Mouse (Mus musculus) embryonic facial prominence, embryonic 11.5 days (tissue): ENCODE results near the gene Fam83f. TPM values are rescaled to one million over a fixed set of nuclear protein-coding genes. Genes with fewer than 3 reads are reported as not detected.

Experiments
- ATAC-seq: fragments of 200-750 bp; cut with Nextera tagmentation; replicated peaks from 2 replicates; pipeline ENCODE4 v1.8.0; 2017; ENCODE audit warnings: low read depth; ENCODE audit not compliant: insufficient number of reproducible peaks, low FRiP score, low TSS enrichment
- DNase-seq: peaks from one replicate; pipeline ENCODE4 v3.0.0-alpha.2; 2015; ENCODE audit warnings: low spot score
- H3K27ac ChIP-seq: fragments of 300-500 bp; sonication (generic); replicated peaks from 2 replicates; pipeline ENCODE4 v1.5.1; 2014; ENCODE audit warnings: mild to moderate bottlenecking, low read depth, low read length, control low read depth
- H3K27me3 ChIP-seq: fragments of 300-500 bp; sonication (generic); 2 replicates; pipeline ENCODE4 v1.6.1; 2014; ENCODE audit warnings: mild to moderate bottlenecking, low read length, moderate library complexity, mixed read lengths; ENCODE audit not compliant: control insufficient read depth, insufficient read depth
- H3K36me3 ChIP-seq: fragments of 300-500 bp; sonication (generic); replicated peaks from 2 replicates; pipeline ENCODE4 v1.6.1; 2014; ENCODE audit warnings: low read depth, mild to moderate bottlenecking, low read length, moderate library complexity, mixed read lengths; ENCODE audit not compliant: control insufficient read depth, insufficient read depth
- H3K4me1 ChIP-seq: fragments of 300-500 bp; sonication (generic); 2 replicates; pipeline ENCODE4 v1.6.1; 2014; ENCODE audit warnings: low read length, mixed read lengths; ENCODE audit not compliant: control insufficient read depth, insufficient read depth
- H3K4me2 ChIP-seq: fragments of 300-500 bp; sonication (generic); 2 replicates; pipeline ENCODE4 v1.6.1; 2014; ENCODE audit warnings: low read depth, mild to moderate bottlenecking, control low read depth, low read length, moderate library complexity
- H3K4me3 ChIP-seq: fragments of 300-500 bp; sonication (generic); 2 replicates; pipeline ENCODE4 v1.5.1; 2014; ENCODE audit warnings: low read depth, low read length, control low read depth
- H3K9ac ChIP-seq: fragments of 300-500 bp; sonication (generic); replicated peaks from 2 replicates; pipeline ENCODE4 v1.6.1; 2014; ENCODE audit warnings: mild to moderate bottlenecking, control low read depth, low read length
- H3K9me3 ChIP-seq: fragments of 300-500 bp; sonication (generic); replicated peaks from 2 replicates; pipeline ENCODE4 v1.6.1; 2016; ENCODE audit warnings: mild to moderate bottlenecking, low read length, inconsistent platforms, mixed read lengths; ENCODE audit not compliant: control insufficient read depth
- WGBS: fragments of 180-500 bp; shearing (Covaris S2); extraction: QIAGEN DNeasy Blood & Tissue Kit; methylation state at CpG from one replicate; pipeline ENCODE4 v1.1.7; 2014; 5-methylcytosine and 5-hydroxymethylcytosine counted together
- polyA plus RNA-seq: library from polyadenylated mRNA; unstranded; fragments of >200 nt; fragmentation: Nextera tagmentation; extraction: Ambion mirVana; gene quantifications from 2 replicates; pipeline ENCODE4 v1.2.1, GENCODE M21; 2014

Fam83f gene
- polyA plus RNA-seq, 1 experiment from 2014 or later: 1.3 TPM

DNA sequence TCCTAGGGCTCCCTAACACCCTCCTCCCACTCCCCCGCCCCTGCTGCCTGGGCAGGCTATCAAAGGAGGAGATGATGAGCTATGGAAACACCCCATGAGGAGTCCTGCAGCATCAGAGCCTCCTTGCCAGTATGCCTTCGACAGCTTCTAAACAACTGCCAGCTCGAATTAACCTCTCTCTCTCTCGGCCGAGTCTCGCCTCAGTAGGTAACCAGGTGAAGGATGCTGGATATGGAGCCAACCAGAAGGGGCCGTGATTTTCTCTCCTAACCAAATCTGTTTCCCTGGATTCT, 13.9 kb downstream of the Fam83f start:
- Histone ChIP-seq H3K36me3 (no peaks in the 10 kb centered on the region), H3K4me3 (no peak overlapping the region), H3K4me1 (no peaks in the 10 kb centered on the region; the same call in 1 of the 2 replicates), H3K9me3 (no peaks in the 10 kb centered on the region), H3K27ac (no peak overlapping the region), H3K27me3 (no peaks in the 10 kb centered on the region), H3K4me2 (no peak overlapping the region), H3K9ac (no peak overlapping the region; the same call in 1 of the 2 replicates)
- DNase-seq (no peak), ATAC-seq (no peak)
- 30% methylated on average over 7 of the region's 7 CpGs for WGBS

DNA sequence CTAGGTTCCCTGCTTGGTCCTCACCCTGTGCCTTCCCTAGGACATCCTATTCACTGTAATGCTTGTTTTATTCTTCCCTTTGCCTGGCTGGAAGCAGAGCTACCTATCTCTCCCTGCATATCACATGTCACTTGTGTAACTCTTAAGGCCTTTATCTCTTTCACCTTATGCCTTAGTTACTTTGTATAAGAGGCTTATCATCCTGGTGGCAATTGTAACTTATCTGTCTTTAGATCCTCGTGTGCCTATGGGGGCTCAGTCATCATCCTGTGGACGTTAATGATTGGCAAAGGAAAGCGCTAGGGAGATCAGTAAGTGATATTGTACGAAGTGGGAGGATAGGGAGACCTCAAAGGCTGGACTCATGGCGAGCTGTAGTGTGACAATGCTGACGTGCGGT, 16.9 kb downstream of the Fam83f start:
- Histone ChIP-seq H3K4me2 (no peak overlapping the region), H3K27me3 (no peaks in the 10 kb centered on the region), H3K4me1 (no peaks in the 10 kb centered on the region; the same call in 1 of the 2 replicates), H3K9ac (no peak overlapping the region), H3K9me3 (no peaks in the 10 kb centered on the region), H3K4me3 (no peak overlapping the region), H3K36me3 (no peaks in the 10 kb centered on the region), H3K27ac (no peak overlapping the region)
- 75% methylated on average over 7 of the region's 7 CpGs for WGBS
- DNase-seq: no peak
- no peak for ATAC-seq

DNA sequence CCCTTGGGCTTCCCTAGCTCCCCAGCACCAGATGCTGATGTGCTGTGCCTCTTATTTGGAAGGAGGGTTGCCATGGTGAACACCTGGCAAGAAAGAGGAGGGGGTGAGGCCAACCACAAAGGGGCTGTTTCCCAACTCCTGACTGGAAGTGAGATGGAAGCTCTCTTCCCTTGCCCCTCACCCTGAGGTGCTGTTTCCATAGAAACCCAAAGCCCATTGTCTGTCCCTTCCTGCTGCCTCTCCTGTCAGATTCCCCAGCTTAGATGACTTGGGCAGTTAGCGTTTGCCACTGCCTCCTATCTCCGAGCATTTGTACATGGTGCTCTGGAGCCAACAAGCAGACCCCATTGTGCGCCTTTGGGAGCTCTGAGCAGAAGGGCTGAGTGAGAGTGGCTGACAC, 21.8 kb downstream of the Fam83f start:
- Histone ChIP-seq H3K4me3 (no peak overlapping the region), H3K4me2 (no peak overlapping the region), H3K9me3 (no peaks in the 10 kb centered on the region), H3K27me3 (no peaks in the 10 kb centered on the region), H3K27ac (no peak overlapping the region), H3K36me3 (no peaks in the 10 kb centered on the region), H3K9ac (no peak overlapping the region), H3K4me1 (peaks cover 3% of the 10 kb centered on the region; the same call in 1 of the 2 replicates)
- WGBS: 34% methylated on average over 3 of the region's 3 CpGs
- DNase-seq (no peak), ATAC-seq (no peak)

DNA sequence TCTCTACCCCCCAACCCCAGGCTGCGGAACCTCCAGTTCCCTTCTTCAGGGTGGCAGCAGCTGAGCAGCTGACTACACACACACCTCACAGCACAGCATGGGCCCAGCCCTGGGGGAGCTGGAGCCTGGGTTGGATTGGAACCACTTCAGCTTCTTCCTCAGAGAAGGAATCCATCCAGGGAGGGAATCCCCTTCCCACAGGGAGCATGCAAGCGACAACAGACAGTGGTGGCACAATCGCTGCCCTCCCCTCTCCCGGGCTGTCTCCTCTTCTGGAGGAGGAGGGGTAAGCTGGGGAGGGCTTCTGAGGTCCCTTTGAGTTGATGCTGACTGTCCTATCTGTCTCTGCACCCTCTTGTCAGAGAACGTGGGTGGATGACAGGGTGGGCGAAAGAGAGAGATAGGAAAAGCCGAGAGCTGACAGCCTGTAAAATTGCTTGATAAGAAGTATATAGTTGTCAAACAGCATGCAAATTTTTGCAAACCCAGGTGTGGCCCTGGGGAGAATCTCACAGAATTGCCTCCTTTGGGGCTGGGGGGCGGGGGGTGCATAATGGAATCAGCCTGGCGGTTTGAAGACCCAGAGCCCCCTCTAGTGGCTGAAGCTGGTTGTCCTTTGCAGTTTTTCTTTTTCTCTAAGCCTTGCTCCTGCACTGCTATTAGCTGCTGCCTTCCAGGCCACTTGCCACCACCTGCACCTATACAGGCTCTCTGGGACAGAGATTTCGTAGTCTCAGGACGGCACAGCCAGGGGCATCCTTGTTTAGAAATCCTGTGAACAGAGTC, 22.7 kb downstream of the Fam83f start:
- H3K9ac ChIP-seq: peak overlapping the region; percentile 25; the same call in 1 of the 2 replicates
- 28% methylated on average over 11 of the region's 11 CpGs for WGBS

DNA sequence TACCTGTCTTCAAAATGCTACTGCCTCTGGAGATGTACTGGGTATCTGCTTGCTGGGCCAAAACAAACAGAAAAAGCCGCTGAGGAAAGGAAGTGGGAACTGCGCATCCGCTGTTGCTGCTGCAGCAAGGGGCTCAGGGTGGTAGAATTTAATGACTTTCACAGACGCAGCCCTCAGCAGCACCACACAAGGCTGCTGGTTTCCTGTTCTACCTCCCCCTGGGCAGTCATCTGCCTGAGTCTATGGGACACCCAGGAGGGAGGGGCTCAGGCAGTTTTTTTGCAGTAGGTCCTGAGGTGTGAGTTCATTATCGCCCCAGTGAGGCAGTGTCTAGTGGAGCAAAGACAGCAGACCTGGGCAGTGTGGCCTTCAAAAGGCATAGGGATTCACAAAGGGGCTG, 25.9 kb downstream of the Fam83f start:
- H3K27me3 ChIP-seq: no peaks in the 10 kb centered on the region
- peaks cover 3% of the 10 kb centered on the region; the same call in 1 of the 2 replicates for H3K4me1 ChIP-seq
- H3K27ac ChIP-seq: no peak overlapping the region
- ATAC-seq (no peak), DNase-seq (no peak)
- H3K4me3 ChIP-seq: no peak overlapping the region
- no peaks in the 10 kb centered on the region for H3K9me3 ChIP-seq
- no peak overlapping the region for H3K9ac ChIP-seq
- WGBS: 41% methylated on average over 5 of the region's 5 CpGs
- H3K36me3 ChIP-seq: no peaks in the 10 kb centered on the region
- H3K4me2 ChIP-seq: no peak overlapping the region

More for the DNA sequence above, 22.7 kb downstream of the Fam83f start:
- Histone ChIP-seq H3K4me2 (no peak overlapping the region), H3K4me1 (peaks cover 3% of the 10 kb centered on the region; the same call in 1 of the 2 replicates), H3K4me3 (no peak overlapping the region), H3K27me3 (no peaks in the 10 kb centered on the region), H3K9me3 (no peaks in the 10 kb centered on the region), H3K36me3 (no peaks in the 10 kb centered on the region), H3K27ac (no peak overlapping the region)
- DNase-seq: peak; percentile 77
- no peak for ATAC-seq

DNA sequence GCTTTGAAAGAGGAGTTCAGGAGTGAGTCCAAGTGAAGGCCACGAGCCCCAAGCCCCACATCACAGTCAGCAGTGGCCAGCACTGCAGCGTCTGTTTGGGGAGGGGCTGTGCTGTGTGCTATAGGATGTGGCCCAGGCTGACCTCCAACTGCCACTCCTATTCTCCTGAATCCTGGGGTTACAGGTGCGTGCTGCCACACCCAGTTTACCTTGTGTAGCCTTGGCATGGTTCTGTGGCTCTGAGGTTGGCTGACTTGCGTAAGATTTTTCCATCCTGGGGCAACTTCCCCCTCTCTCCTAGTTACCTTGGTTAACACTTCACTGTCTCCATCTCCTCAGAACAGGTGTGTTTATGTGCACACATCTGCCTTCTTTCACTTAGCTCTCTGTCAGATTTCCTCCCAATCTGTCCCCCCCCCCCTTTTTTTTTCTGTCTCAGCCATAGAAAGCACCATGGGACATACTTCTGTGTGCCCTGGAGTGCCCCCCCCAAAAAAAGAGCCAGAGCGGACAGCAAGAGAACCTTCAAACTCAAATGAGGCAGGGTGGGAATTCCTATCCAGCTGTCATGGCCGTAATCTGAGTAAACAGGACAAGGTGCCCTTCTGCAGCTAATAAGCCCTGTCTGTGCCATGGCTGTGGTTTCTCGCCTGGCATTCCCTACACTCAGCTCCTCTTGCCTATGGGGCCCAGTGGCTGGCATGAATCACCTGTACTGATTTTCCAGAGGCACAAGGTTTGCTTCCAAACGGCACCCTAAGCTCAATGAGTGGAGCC, 30.0 kb downstream of the Fam83f start:
- DNase-seq (no peak), ATAC-seq (no peak)
- Histone ChIP-seq H3K27ac (no peak overlapping the region), H3K36me3 (no peaks in the 10 kb centered on the region), H3K9ac (no peak overlapping the region), H3K4me2 (no peak overlapping the region), H3K27me3 (no peaks in the 10 kb centered on the region), H3K4me1 (no peaks in the 10 kb centered on the region), H3K4me3 (no peak overlapping the region), H3K9me3 (no peaks in the 10 kb centered on the region)
- 65% methylated on average over 8 of the region's 8 CpGs for WGBS

DNA sequence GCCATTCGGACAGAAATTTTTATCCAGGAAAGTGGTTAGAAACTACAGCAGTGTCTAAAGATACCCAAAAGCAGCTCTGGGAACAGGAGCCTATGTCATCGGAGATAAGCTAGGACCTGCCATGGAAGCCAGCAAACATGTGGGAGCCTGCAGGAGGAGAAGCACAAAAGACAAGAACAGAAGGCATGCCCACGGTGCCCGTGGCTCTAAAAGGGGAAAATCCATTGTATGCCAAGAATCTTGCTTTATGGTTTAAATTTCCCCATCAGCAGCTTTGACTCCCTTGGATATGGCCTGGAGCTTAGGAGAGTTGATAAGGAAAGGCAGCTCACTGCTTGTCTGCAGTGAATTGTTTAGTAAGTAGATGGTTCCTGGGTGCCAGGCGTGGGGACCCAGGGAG, 31.3 kb downstream of the Fam83f start:
- Histone ChIP-seq H3K9ac (no peak overlapping the region), H3K4me1 (no peaks in the 10 kb centered on the region), H3K27ac (no peak overlapping the region), H3K27me3 (no peaks in the 10 kb centered on the region), H3K36me3 (no peaks in the 10 kb centered on the region), H3K9me3 (no peaks in the 10 kb centered on the region), H3K4me2 (no peak overlapping the region), H3K4me3 (no peak overlapping the region)
- no peak for DNase-seq
- ATAC-seq: no peak
- 82% methylated on average over 5 of the region's 5 CpGs for WGBS

DNA sequence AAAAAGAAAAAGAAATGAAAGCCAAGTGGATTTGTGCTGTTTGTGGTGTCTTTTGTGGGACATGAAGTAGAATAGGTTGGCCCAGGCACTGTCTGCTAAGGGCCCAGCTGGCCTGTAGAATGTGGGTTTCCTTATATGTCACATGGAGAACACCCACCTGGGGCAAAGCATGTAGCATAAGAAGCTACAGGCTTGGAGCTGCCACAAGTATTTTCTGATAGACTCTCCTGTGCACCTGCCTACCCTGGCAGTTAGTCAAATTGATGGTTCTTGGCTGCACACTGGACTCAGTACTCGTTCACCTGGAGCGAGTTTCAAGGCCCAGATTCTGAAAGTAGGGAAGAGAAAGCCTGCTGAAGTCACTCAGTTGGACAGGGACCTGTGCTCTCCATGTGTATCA, 31.8 kb downstream of the Fam83f start:
- Histone ChIP-seq H3K4me3 (no peak overlapping the region), H3K27me3 (no peaks in the 10 kb centered on the region)

More for the DNA sequence above, 31.8 kb downstream of the Fam83f start:
- H3K9ac ChIP-seq: no peak overlapping the region
- no peak overlapping the region for H3K27ac ChIP-seq
- 65% methylated on average over 2 of the region's 2 CpGs for WGBS
- no peaks in the 10 kb centered on the region for H3K9me3 ChIP-seq
- H3K4me1 ChIP-seq: no peaks in the 10 kb centered on the region
- ATAC-seq (no peak), DNase-seq (no peak)
- no peak overlapping the region for H3K4me2 ChIP-seq
- no peaks in the 10 kb centered on the region for H3K36me3 ChIP-seq
